Mouse (Mus musculus): ENCODE data around the gene Smgc. TPM values are rescaled to one million over a fixed set of nuclear protein-coding genes. Genes with fewer than 3 reads are reported as not detected.
A peak's percentile ranks its signal among the peaks of the same experiment; 100 is the strongest.
"Not testable (repeated sequence)": the region's sequence is repeated elsewhere in the genome, so short reads cannot be mapped to it uniquely, and the experiment has no call there.

Smgc gene
- 1.0 TPM in 1 of 2 replicates, not detected in the other for polyA plus RNA-seq (2014; fragmentation: Nextera tagmentation; extraction: Ambion mirVana)

- ATAC-seq (ENCODE audit: low read depth) (no peak), DNase-seq (ENCODE audit: low spot score) (no peak)
- no peak within 1 kb of the TSS for H3K4me2 ChIP-seq (ENCODE audit: low read depth, low read length)
- no peak within 1 kb of the TSS for H3K27ac ChIP-seq (replicated peaks; ENCODE audit: low read depth, low read length)
- H3K9ac ChIP-seq (ENCODE audit: low read depth, low read length), result no peak within 1 kb of the TSS
- H3K36me3 ChIP-seq (ENCODE audit: control insufficient read depth, insufficient read depth, low read length), result no peaks in the 10 kb centered on the region
- H3K27me3 ChIP-seq (replicated peaks; ENCODE audit: control insufficient read depth, insufficient read depth, low read length), result no peaks in the 10 kb centered on the region
- H3K9me3 ChIP-seq (ENCODE audit: control insufficient read depth, low read length), result no peaks in the 10 kb centered on the region
- WGBS, result 78% methylated on average over 7 of the region's 7 CpGs
- no peaks in the 10 kb centered on the region for H3K4me1 ChIP-seq (ENCODE audit: control insufficient read depth, insufficient read depth, low read length)
- no peak within 1 kb of the TSS for H3K4me3 ChIP-seq (ENCODE audit: low read depth, low read length)
These were observed at the start of gene Smgc for GRCm38 (mm10) chr15:91837965-91838364. Gene Smgc, plus strand, starts transcription at chr15:91838265.

DNA sequence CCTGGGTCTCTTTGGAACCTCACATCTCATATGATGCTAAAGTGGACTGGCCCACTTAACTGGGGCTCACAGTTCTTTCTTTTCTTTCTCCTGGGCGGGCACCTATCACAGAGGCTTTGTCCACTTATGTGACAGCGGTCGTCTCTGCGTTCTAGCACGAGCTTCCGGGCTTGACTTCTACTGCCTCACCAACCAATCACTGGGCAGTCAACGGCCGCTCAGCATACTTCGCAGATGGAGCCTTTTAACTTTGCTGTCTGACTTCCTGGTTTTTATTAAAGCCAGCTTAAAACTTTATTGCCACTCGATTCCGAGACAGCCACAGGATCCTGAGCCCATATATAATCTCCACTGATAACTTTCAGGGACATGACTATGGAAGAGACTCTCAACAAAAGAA, 49.7 kb upstream of the Smgc start:
- Histone ChIP-seq H3K27me3 (replicated peaks; ENCODE audit: control insufficient read depth, insufficient read depth, low read length) (no peaks in the 10 kb centered on the region), H3K9me3 (ENCODE audit: control insufficient read depth, low read length) (no peaks in the 10 kb centered on the region), H3K4me1 (ENCODE audit: control insufficient read depth, insufficient read depth, low read length) (no peaks in the 10 kb centered on the region), H3K9ac (ENCODE audit: low read depth, low read length) (no peak overlapping the region), H3K27ac (replicated peaks; ENCODE audit: low read depth, low read length) (no peak overlapping the region), H3K4me2 (ENCODE audit: low read depth, low read length) (no peak overlapping the region), H3K36me3 (ENCODE audit: control insufficient read depth, insufficient read depth, low read length) (no peaks in the 10 kb centered on the region), H3K4me3 (ENCODE audit: low read depth, low read length) (no peak overlapping the region)
- DNase-seq (ENCODE audit: low spot score) (no peak), ATAC-seq (ENCODE audit: low read depth) (no peak)
- 71% methylated on average over 11 of the region's 11 CpGs for WGBS

- no peak for DNase-seq (ENCODE audit: low spot score)
- no peaks in the 10 kb centered on the region for H3K27me3 ChIP-seq (replicated peaks; ENCODE audit: control insufficient read depth, insufficient read depth, low read length)
- H3K9me3 ChIP-seq (ENCODE audit: control insufficient read depth, low read length), result no peaks in the 10 kb centered on the region
- no peaks in the 10 kb centered on the region for H3K4me1 ChIP-seq (ENCODE audit: control insufficient read depth, insufficient read depth, low read length)
- peaks cover 6% of the 10 kb centered on the region; the same call in 1 of the 2 replicates for H3K36me3 ChIP-seq (ENCODE audit: control insufficient read depth, insufficient read depth, low read length)
- H3K4me2 ChIP-seq (ENCODE audit: low read depth, low read length), result no peak overlapping the region
- H3K9ac ChIP-seq (ENCODE audit: low read depth, low read length), result no peak overlapping the region
- no peak overlapping the region for H3K4me3 ChIP-seq (ENCODE audit: low read depth, low read length)
- no peak for ATAC-seq (ENCODE audit: low read depth)
- no peak overlapping the region for H3K27ac ChIP-seq (replicated peaks; ENCODE audit: low read depth, low read length)
- whole genome bisulfite sequencing, result 86% methylated on average over 4 of the region's 4 CpGs
These were observed 31.6 kb upstream of the Smgc start for GRCm38 (mm10) chr15:91806463-91806862.

GRCm38 (mm10) chr15:91835319-91835718, 2.7 kb upstream of the Smgc start:
- Histone ChIP-seq H3K4me2 (ENCODE audit: low read depth, low read length) (no peak overlapping the region), H3K27ac (replicated peaks; ENCODE audit: low read depth, low read length) (no peak overlapping the region), H3K4me1 (ENCODE audit: control insufficient read depth, insufficient read depth, low read length) (no peaks in the 10 kb centered on the region), H3K9ac (ENCODE audit: low read depth, low read length) (no peak overlapping the region), H3K9me3 (ENCODE audit: control insufficient read depth, low read length) (no peaks in the 10 kb centered on the region), H3K27me3 (replicated peaks; ENCODE audit: control insufficient read depth, insufficient read depth, low read length) (no peaks in the 10 kb centered on the region), H3K36me3 (ENCODE audit: control insufficient read depth, insufficient read depth, low read length) (no peaks in the 10 kb centered on the region), H3K4me3 (ENCODE audit: low read depth, low read length) (no peak overlapping the region)
- 67% methylated on average over 6 of the region's 6 CpGs for WGBS
- ATAC-seq (ENCODE audit: low read depth) (no peak), DNase-seq (ENCODE audit: low spot score) (no peak)

- DNase-seq (ENCODE audit: low spot score), result peak; percentile 57
- not testable (repeated sequence) for H3K27ac ChIP-seq (replicated peaks; ENCODE audit: low read depth, low read length); H3K27me3 ChIP-seq (replicated peaks; ENCODE audit: control insufficient read depth, insufficient read depth, low read length); H3K4me2 ChIP-seq (ENCODE audit: low read depth, low read length); H3K9ac ChIP-seq (ENCODE audit: low read depth, low read length); ATAC-seq (ENCODE audit: low read depth); H3K36me3 ChIP-seq (ENCODE audit: control insufficient read depth, insufficient read depth, low read length); H3K4me3 ChIP-seq (ENCODE audit: low read depth, low read length); H3K4me1 ChIP-seq (ENCODE audit: control insufficient read depth, insufficient read depth, low read length); H3K9me3 ChIP-seq (ENCODE audit: control insufficient read depth, low read length)
- WGBS, result 16% methylated on average over 5 of the region's 5 CpGs
These were observed 26.1 kb downstream of the Smgc start for GRCm38 (mm10) chr15:91864130-91864529.

DNA sequence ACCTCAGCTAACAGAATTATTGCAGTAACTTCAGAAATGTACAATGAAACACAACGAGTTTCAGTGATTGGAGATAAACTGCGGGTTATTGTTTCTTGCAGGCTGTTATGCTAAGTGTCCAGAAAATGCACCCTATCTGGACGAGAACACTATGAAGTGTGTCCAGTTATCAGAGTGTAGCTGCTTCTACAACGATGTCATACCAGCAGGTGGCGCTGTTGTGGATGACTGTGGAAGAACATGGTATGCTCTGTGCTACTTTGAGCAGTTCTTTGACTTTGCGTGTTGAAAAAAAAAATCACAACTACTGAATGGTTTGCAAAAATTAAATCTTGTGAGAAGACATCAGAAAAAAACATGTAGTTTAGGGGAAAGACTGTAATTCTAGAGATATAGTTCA, 62.2 kb downstream of the Smgc start:
- Histone ChIP-seq H3K9me3 (ENCODE audit: control insufficient read depth, low read length) (no peaks in the 10 kb centered on the region), H3K9ac (ENCODE audit: low read depth, low read length) (no peak overlapping the region), H3K4me2 (ENCODE audit: low read depth, low read length) (no peak overlapping the region), H3K27me3 (replicated peaks; ENCODE audit: control insufficient read depth, insufficient read depth, low read length) (no peaks in the 10 kb centered on the region), H3K4me1 (ENCODE audit: control insufficient read depth, insufficient read depth, low read length) (no peaks in the 10 kb centered on the region), H3K4me3 (ENCODE audit: low read depth, low read length) (no peak overlapping the region), H3K27ac (replicated peaks; ENCODE audit: low read depth, low read length) (no peak overlapping the region), H3K36me3 (ENCODE audit: control insufficient read depth, insufficient read depth, low read length) (no peaks in the 10 kb centered on the region)
- no peak for ATAC-seq (ENCODE audit: low read depth)
- DNase-seq (ENCODE audit: low spot score), result no peak
- WGBS, result 71% methylated on average over 6 of the region's 6 CpGs

GRCm38 (mm10) chr15:91907046-91907445, 69.0 kb downstream of the Smgc start:
- WGBS, result no CpG with 5 or more reads among the region's 11 CpGs
- not testable (repeated sequence) for H3K9me3 ChIP-seq (ENCODE audit: control insufficient read depth, low read length); H3K27ac ChIP-seq (replicated peaks; ENCODE audit: low read depth, low read length); H3K9ac ChIP-seq (ENCODE audit: low read depth, low read length); H3K27me3 ChIP-seq (replicated peaks; ENCODE audit: control insufficient read depth, insufficient read depth, low read length); DNase-seq (ENCODE audit: low spot score); H3K36me3 ChIP-seq (ENCODE audit: control insufficient read depth, insufficient read depth, low read length); H3K4me2 ChIP-seq (ENCODE audit: low read depth, low read length); H3K4me1 ChIP-seq (ENCODE audit: control insufficient read depth, insufficient read depth, low read length); H3K4me3 ChIP-seq (ENCODE audit: low read depth, low read length); ATAC-seq (ENCODE audit: low read depth)

Other genes starting within 250 kb of the Smgc start
- 6.6 and 8.5 TPM in 2 replicates for gene Lrrk2, start 165.1 kb upstream of the Smgc start, polyA plus RNA-seq (2014; fragmentation: Nextera tagmentation; extraction: Ambion mirVana)
- 5.2 and 5.6 TPM in 2 replicates for gene Cntn1, start 212.9 kb downstream of the Smgc start, polyA plus RNA-seq (2014; fragmentation: Nextera tagmentation; extraction: Ambion mirVana)